Mouse (Mus musculus): ENCODE measurements at regions not wholly inside any gene's neighbourhood (a gene's known extent, or its start where the extent isn't known, plus 50 kb on each side); places are given as distances from the start of the nearest gene placed in this dataset.
"Not testable (repeated sequence)": the region's sequence is repeated elsewhere in the genome, so short reads cannot be mapped to it uniquely, and the experiment has no call there.

DNA sequence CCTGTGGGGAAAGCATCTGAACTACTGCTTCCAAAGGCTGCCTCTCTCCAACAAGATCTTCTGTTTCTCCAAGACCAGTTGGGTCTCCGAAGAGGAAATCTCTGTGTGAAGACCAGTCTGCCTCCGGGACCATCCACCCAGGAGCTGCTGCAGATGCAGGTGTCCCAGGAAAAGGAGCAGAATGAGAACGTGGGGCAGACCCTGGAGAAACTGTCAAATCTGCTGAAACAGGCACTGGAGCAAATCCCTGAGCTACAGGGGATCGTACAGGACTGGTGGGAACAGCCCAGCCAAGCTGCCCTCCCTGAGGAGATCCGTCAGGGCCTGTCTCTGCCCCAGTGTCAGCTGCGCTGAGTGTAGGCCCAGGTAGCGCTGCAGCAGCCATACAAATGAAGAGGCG is 68.9 kb upstream of the Cnih3 start:
- H3K9me3 ChIP-seq (replicated peaks; ENCODE audit: control insufficient read depth, low read length); H3K27me3 ChIP-seq (ENCODE audit: control insufficient read depth, insufficient read depth, low read length); H3K4me2 ChIP-seq (ENCODE audit: low read depth, low read length); H3K27ac ChIP-seq (ENCODE audit: low read length); H3K4me1 ChIP-seq (ENCODE audit: control insufficient read depth, insufficient read depth, low read length); H3K9ac ChIP-seq (ENCODE audit: low read length); H3K4me3 ChIP-seq (ENCODE audit: low read length); ATAC-seq (replicated peaks; ENCODE audit: extremely low read depth, insufficient read depth, low FRiP score); H3K36me3 ChIP-seq (ENCODE audit: control insufficient read depth, insufficient read depth): not testable (repeated sequence)
- 86% methylated on average over 8 of the region's 8 CpGs for WGBS

DNA sequence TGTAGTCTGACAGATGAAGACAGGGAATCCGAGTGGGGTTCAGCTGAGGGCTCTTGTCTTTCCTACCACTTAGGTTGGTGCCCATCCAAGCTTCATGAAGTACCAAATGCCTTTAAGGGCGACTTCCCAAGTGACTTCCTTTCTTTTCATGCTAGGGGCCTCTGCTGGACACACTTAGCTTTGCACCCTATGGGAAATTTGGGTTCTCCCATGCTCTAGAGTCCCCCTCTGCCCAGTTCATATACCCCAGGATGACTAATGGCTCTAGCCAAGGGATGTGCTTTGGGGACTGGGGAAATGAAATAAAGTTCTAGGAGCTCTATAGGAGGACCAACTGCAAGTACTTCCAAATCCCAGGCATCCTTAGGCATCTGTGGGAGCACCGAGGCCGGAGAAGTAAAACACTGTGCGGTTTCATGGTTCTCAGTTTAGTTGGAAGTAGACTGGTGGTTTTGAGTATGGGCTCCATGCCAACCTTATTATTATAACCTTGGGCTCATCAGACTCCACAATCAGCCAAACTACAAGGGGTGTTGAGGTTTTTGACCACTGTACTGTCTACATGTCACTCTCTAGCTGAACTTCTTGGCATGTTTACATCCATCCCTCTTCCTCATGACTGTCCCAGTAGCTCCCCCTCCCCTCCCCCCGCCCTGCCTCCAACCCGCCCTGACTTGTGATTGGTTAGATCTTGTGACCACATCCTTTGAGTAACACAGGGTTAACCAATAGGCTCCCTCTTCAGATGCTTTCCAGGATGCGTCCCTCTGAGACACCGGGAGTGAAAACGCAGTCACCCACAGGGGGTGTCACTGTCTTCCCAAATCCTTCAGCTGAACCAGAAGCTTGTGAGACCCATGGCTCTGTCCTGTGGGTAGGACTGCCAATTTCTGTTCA is 67.9 kb upstream of the Cnih3 start:
- WGBS = 63% methylated on average over 10 of the region's 10 CpGs
- ATAC-seq (replicated peaks; ENCODE audit: extremely low read depth, insufficient read depth, low FRiP score) = no peak
- H3K4me3 ChIP-seq (ENCODE audit: low read length) = no peak overlapping the region

DNA sequence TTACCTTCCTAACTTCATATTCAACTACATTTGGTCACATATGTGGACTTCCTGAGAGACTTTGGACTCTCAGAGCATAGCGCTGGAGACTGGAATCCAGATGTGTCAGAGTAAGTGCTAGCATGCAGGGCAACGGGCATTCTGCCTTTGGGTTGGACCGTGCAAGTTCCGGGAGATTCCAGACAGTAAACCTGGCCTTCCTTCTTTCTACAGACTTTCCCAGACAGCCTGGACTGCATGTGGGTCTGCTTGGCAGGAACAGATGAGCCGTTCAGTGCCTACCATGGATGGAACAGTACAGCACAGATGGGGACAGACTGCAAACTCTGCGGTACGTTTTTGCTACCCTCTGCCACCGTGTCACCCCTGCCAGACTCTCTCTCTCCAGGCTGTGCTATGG is 66.8 kb upstream of the Cnih3 start:
- Histone ChIP-seq H3K4me1 (ENCODE audit: control insufficient read depth, insufficient read depth, low read length) (no peaks in the 10 kb centered on the region), H3K4me3 (ENCODE audit: low read length) (no peak overlapping the region), H3K9ac (ENCODE audit: low read length) (no peak overlapping the region), H3K36me3 (ENCODE audit: control insufficient read depth, insufficient read depth) (no peaks in the 10 kb centered on the region), H3K9me3 (replicated peaks; ENCODE audit: control insufficient read depth, low read length) (no peaks in the 10 kb centered on the region), H3K27ac (ENCODE audit: low read length) (no peak overlapping the region), H3K27me3 (ENCODE audit: control insufficient read depth, insufficient read depth, low read length) (no peaks in the 10 kb centered on the region), H3K4me2 (ENCODE audit: low read depth, low read length) (no peak overlapping the region)
- ATAC-seq (replicated peaks; ENCODE audit: extremely low read depth, insufficient read depth, low FRiP score) = no peak
- 86% methylated on average over 8 of the region's 8 CpGs for WGBS

More for the DNA sequence above, 67.9 kb upstream of the Cnih3 start:
- no peaks in the 10 kb centered on the region for H3K9me3 ChIP-seq (replicated peaks; ENCODE audit: control insufficient read depth, low read length)
- H3K9ac ChIP-seq (ENCODE audit: low read length) = no peak overlapping the region
- H3K4me2 ChIP-seq (ENCODE audit: low read depth, low read length) = no peak overlapping the region
- no peaks in the 10 kb centered on the region for H3K27me3 ChIP-seq (ENCODE audit: control insufficient read depth, insufficient read depth, low read length)
- H3K4me1 ChIP-seq (ENCODE audit: control insufficient read depth, insufficient read depth, low read length) = no peaks in the 10 kb centered on the region
- H3K27ac ChIP-seq (ENCODE audit: low read length) = no peak overlapping the region
- H3K36me3 ChIP-seq (ENCODE audit: control insufficient read depth, insufficient read depth) = no peaks in the 10 kb centered on the region

DNA sequence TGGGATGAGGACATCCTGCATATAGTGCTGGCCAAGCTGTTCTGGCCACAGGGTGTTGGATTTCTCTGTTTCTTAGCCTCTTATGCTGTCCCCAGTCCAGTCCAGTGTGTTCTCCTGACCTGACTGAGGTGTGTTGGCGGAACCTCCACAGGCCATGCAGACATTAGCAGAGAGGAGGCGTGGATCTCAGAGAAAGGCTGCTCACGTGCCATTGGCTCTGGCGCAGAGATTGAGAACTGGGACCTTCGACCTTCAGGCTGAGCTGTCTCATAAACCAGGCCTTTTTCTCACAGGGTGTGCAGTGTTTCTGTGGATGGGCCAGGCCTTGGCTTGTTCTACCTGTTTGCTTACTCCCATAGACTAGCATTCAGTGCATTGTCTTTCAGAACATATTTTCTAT is 66.3 kb upstream of the Cnih3 start:
- Histone ChIP-seq H3K27me3 (ENCODE audit: control insufficient read depth, insufficient read depth, low read length) (no peaks in the 10 kb centered on the region), H3K9ac (ENCODE audit: low read length) (no peak overlapping the region), H3K27ac (ENCODE audit: low read length) (no peak overlapping the region), H3K36me3 (ENCODE audit: control insufficient read depth, insufficient read depth) (no peaks in the 10 kb centered on the region), H3K4me1 (ENCODE audit: control insufficient read depth, insufficient read depth, low read length) (no peaks in the 10 kb centered on the region), H3K4me3 (ENCODE audit: low read length) (no peak overlapping the region), H3K4me2 (ENCODE audit: low read depth, low read length) (no peak overlapping the region), H3K9me3 (replicated peaks; ENCODE audit: control insufficient read depth, low read length) (no peaks in the 10 kb centered on the region)
- no peak for ATAC-seq (replicated peaks; ENCODE audit: extremely low read depth, insufficient read depth, low FRiP score)
- WGBS = 78% methylated on average over 5 of the region's 5 CpGs

DNA sequence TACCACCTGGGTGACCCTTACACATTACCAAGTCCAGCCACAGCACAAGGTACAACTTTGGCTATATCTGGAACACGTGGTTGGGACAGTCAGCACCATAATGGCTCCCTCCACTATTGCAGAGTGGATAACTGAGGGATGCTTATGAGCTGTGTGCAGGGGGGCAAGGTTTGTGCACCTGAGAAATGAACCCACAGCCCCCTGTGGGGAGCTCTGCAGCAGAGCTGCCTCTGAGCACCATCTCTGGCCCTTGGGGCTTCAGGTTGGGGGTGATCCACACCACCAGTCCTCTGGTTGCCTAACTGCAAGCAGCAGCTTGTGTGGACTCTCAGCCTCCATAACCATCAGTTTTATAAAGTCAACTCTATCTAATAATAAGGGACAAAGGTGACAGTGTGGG is 65.3 kb upstream of the Cnih3 start:
- no peaks in the 10 kb centered on the region for H3K9me3 ChIP-seq (replicated peaks; ENCODE audit: control insufficient read depth, low read length)
- no peak overlapping the region for H3K4me3 ChIP-seq (ENCODE audit: low read length)
- no peak for ATAC-seq (replicated peaks; ENCODE audit: extremely low read depth, insufficient read depth, low FRiP score)
- no peak overlapping the region for H3K9ac ChIP-seq (ENCODE audit: low read length)
- H3K27me3 ChIP-seq (ENCODE audit: control insufficient read depth, insufficient read depth, low read length) = no peaks in the 10 kb centered on the region
- H3K36me3 ChIP-seq (ENCODE audit: control insufficient read depth, insufficient read depth) = no peaks in the 10 kb centered on the region
- H3K4me1 ChIP-seq (ENCODE audit: control insufficient read depth, insufficient read depth, low read length) = no peaks in the 10 kb centered on the region
- H3K27ac ChIP-seq (ENCODE audit: low read length) = no peak overlapping the region
- H3K4me2 ChIP-seq (ENCODE audit: low read depth, low read length) = no peak overlapping the region
- 76% methylated on average over 1 of the region's 1 CpGs for WGBS

DNA sequence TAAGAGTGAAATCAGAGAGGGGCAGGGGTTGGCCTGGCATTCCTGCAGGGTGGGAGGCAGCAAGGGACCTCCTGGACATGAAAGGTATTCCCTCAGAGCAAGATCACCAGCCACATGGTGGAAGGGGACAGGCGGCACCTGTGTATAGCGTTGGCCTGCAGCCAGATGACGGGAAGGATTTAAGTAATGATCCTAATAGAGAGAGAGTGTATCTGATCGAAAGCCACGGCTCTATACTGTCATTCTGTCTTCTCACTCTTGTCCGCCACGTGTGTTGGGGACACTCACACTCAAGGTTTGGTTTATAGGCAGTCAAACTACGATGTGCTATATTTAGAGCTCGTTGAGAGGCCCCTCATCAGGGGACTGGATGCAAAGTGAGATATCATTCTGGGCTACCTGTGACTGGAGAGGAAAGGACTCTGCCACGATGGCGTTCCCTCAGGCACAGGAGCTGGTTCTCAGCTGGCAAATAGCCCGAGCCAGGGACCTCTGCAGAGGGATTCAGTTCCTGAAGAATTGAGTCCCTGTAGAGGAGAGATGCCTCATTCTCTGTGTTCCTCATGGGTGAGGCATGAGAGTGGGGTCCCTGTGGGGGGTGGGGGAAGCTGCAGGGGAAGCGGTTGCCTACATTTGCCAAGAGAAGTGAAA is 62.9 kb upstream of the Cnih3 start:
- 49% methylated on average over 13 of the region's 13 CpGs for WGBS
- H3K27me3 ChIP-seq (ENCODE audit: control insufficient read depth, insufficient read depth, low read length) = no peaks in the 10 kb centered on the region
- H3K9ac ChIP-seq (ENCODE audit: low read length) = no peak overlapping the region
- H3K4me2 ChIP-seq (ENCODE audit: low read depth, low read length) = no peak overlapping the region
- H3K4me1 ChIP-seq (ENCODE audit: control insufficient read depth, insufficient read depth, low read length) = no peaks in the 10 kb centered on the region
- no peak overlapping the region for H3K4me3 ChIP-seq (ENCODE audit: low read length)
- no peak overlapping the region for H3K27ac ChIP-seq (ENCODE audit: low read length)
- no peak for ATAC-seq (replicated peaks; ENCODE audit: extremely low read depth, insufficient read depth, low FRiP score)
- no peaks in the 10 kb centered on the region for H3K36me3 ChIP-seq (ENCODE audit: control insufficient read depth, insufficient read depth)
- no peaks in the 10 kb centered on the region for H3K9me3 ChIP-seq (replicated peaks; ENCODE audit: control insufficient read depth, low read length)

DNA sequence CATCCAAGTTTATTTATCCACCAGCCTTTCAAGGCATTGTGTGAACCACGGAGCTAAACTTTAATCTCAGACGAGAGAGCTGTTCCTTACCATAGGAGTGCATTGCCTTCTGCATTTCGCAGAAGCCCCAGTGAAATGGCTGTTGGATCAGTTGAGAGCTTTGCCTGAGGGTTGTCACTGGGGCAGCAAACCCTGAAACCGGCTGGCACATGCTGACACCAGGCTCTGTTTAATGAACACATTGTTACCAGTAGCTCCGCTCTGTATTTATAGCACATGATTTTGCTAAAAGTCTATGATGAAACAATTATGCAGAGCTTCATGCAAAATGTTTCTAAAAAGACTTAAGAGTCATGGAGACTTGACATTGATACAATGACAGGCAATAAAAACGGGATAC is 61.2 kb upstream of the Cnih3 start:
- Histone ChIP-seq H3K4me2 (ENCODE audit: low read depth, low read length) (no peak overlapping the region), H3K27me3 (ENCODE audit: control insufficient read depth, insufficient read depth, low read length) (no peaks in the 10 kb centered on the region), H3K9ac (ENCODE audit: low read length) (no peak overlapping the region), H3K4me1 (ENCODE audit: control insufficient read depth, insufficient read depth, low read length) (no peaks in the 10 kb centered on the region), H3K27ac (ENCODE audit: low read length) (no peak overlapping the region), H3K4me3 (ENCODE audit: low read length) (no peak overlapping the region), H3K36me3 (ENCODE audit: control insufficient read depth, insufficient read depth) (no peaks in the 10 kb centered on the region), H3K9me3 (replicated peaks; ENCODE audit: control insufficient read depth, low read length) (no peaks in the 10 kb centered on the region)
- WGBS = 70% methylated on average over 6 of the region's 6 CpGs
- no peak for ATAC-seq (replicated peaks; ENCODE audit: extremely low read depth, insufficient read depth, low FRiP score)

DNA sequence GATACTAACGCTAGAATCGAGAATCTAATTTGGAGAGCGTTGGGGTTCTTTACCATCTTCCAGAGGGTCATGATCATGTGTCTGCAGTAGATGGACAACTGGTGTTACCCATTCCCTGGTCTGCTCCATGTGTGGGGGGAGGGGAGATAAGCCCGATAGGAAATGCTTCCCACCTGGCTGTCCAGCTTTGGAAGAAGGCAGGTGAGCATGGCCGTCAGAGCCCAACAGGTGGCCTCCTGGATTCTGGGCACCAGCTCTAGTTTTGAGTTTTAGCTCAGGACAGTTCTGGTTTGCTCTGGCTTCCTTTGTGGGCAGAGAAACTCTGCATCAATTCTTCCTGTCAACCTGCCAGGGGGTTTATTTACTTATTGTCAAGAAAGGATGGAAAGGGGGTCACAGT is 60.5 kb upstream of the Cnih3 start:
- no peaks in the 10 kb centered on the region for H3K9me3 ChIP-seq (replicated peaks; ENCODE audit: control insufficient read depth, low read length)
- H3K36me3 ChIP-seq (ENCODE audit: control insufficient read depth, insufficient read depth) = no peaks in the 10 kb centered on the region
- no peaks in the 10 kb centered on the region for H3K27me3 ChIP-seq (ENCODE audit: control insufficient read depth, insufficient read depth, low read length)
- WGBS = 76% methylated on average over 5 of the region's 5 CpGs
- no peak for ATAC-seq (replicated peaks; ENCODE audit: extremely low read depth, insufficient read depth, low FRiP score)
- no peak overlapping the region for H3K27ac ChIP-seq (ENCODE audit: low read length)
- H3K4me2 ChIP-seq (ENCODE audit: low read depth, low read length) = no peak overlapping the region
- H3K4me1 ChIP-seq (ENCODE audit: control insufficient read depth, insufficient read depth, low read length) = no peaks in the 10 kb centered on the region
- H3K4me3 ChIP-seq (ENCODE audit: low read length) = no peak overlapping the region
- H3K9ac ChIP-seq (ENCODE audit: low read length) = no peak overlapping the region

DNA sequence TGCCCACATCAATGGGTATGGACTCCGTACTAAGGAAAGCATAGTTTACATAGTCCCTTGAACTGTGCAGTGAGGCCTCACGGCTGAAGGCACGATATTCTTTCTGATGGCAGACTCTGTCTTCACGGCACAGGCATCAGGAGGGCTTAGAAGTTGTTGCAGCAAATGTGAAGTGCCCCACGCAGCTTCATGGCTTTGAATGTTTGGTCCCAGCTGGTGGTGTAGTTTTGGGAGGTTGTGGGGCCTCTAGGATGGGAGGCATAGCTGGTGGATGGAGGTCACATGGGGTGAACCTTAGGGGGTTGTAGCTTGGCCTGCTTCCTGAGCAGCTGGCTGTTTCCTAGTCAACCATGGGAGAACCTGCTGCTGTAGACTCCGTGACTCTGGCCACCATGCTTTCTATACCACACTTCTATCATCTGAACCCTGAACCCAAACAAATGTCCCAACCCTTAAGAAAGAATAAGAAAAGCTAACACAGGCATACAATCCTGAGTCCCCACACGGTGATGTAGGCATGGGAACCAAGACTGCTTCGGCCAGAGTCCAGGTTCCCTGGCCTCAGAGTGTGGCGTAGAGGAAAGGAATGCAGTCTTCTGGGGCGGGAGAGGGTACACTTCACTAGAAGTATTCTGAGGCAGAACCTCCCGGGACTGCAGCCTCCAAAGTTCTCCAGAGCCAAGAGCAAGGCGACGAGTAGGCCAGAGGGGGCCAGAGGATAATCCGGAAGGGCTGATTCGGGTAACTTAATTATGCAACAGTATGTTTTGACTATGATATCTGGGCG is 59.2 kb upstream of the Cnih3 start:
- 81% methylated on average over 16 of the region's 16 CpGs for WGBS
- H3K4me1 ChIP-seq (ENCODE audit: control insufficient read depth, insufficient read depth, low read length) = no peaks in the 10 kb centered on the region
- H3K4me3 ChIP-seq (ENCODE audit: low read length) = no peak overlapping the region
- no peaks in the 10 kb centered on the region for H3K9me3 ChIP-seq (replicated peaks; ENCODE audit: control insufficient read depth, low read length)
- no peak for ATAC-seq (replicated peaks; ENCODE audit: extremely low read depth, insufficient read depth, low FRiP score)
- H3K9ac ChIP-seq (ENCODE audit: low read length) = no peak overlapping the region
- H3K27ac ChIP-seq (ENCODE audit: low read length) = no peak overlapping the region
- no peaks in the 10 kb centered on the region for H3K36me3 ChIP-seq (ENCODE audit: control insufficient read depth, insufficient read depth)
- no peak overlapping the region for H3K4me2 ChIP-seq (ENCODE audit: low read depth, low read length)
- no peaks in the 10 kb centered on the region for H3K27me3 ChIP-seq (ENCODE audit: control insufficient read depth, insufficient read depth, low read length)
